ENCODE assay signal across 29 mouse cellular contexts in genomic region chr7:30176474-30176873, GRCm38 (mm10). TPM values are rescaled to one million over a fixed set of nuclear protein-coding genes. Genes with fewer than 3 reads are reported as not detected.
DNase-seq lines count a peak whose midpoint lies in the region; ATAC-seq lines count a peak whose summit lies in the region.
"Had no signal": no experiment of that assay in that cellular context is flagged by ENCODE, and none has a peak within 500 bp of the region (broad histone marks: within the 10 kb centered on the region; RNA-seq: fewer than 3 reads in every experiment).

No protein-coding gene starts in this region.

- 0 out of 2 replicates have a peak overlapping the region, but pooled peaks have one; percentile 1 for H3K4me2 ChIP-seq in lung, embryonic 16.5 days (ENCODE audit: low read depth, low read length)
- H3K4me2 ChIP-seq in forebrain, embryonic 15.5 days (replicated peaks), result no peak overlapping the region
- H3K4me2 ChIP-seq: embryonic facial prominence, embryonic 15.5 days; forebrain, embryonic 12.5 days; hindbrain, embryonic 12.5 days; limb, embryonic 12.5 days; liver, embryonic 13.5 days; neural tube, embryonic 15.5 days; stomach, embryonic 15.5 days had no signal

- no peaks in the 10 kb centered on the region for H3K27me3 ChIP-seq in lung, embryonic 16.5 days (ENCODE audit: control insufficient read depth, insufficient read depth, low read depth, low read length)
- no peaks in the 10 kb centered on the region for H3K27me3 ChIP-seq in forebrain, embryonic 15.5 days
- H3K27me3 ChIP-seq: embryonic facial prominence, embryonic 15.5 days; forebrain, embryonic 12.5 days; hindbrain, embryonic 12.5 days; limb, embryonic 12.5 days; liver, embryonic 13.5 days; neural tube, embryonic 15.5 days; Patski; stomach, embryonic 15.5 days had no signal

- H3K9me3 ChIP-seq in lung, embryonic 16.5 days (ENCODE audit: control insufficient read depth, low read length), result no peaks in the 10 kb centered on the region
- H3K9me3 ChIP-seq in forebrain, embryonic 15.5 days, result no peaks in the 10 kb centered on the region
- H3K9me3 ChIP-seq: embryonic facial prominence, embryonic 15.5 days; forebrain, embryonic 12.5 days; hindbrain, embryonic 12.5 days; limb, embryonic 12.5 days; liver, embryonic 13.5 days; neural tube, embryonic 15.5 days; stomach, embryonic 15.5 days had no signal

- 65% methylated on average over 12 of the region's 12 CpGs for WGBS in lung, embryonic 16.5 days
- WGBS in forebrain, embryonic 15.5 days, result 84% methylated on average over 12 of the region's 12 CpGs

- H3K4me1 ChIP-seq in lung, embryonic 16.5 days (replicated peaks; ENCODE audit: control insufficient read depth, insufficient read depth, low read length), result no peaks in the 10 kb centered on the region
- no peaks in the 10 kb centered on the region for H3K4me1 ChIP-seq in forebrain, embryonic 15.5 days
- H3K4me1 ChIP-seq: embryonic facial prominence, embryonic 15.5 days; forebrain, embryonic 12.5 days; hindbrain, embryonic 12.5 days; limb, embryonic 12.5 days; liver, embryonic 13.5 days; stomach, embryonic 15.5 days had no signal

- DNase-seq in lung, postnatal 36 days, result no peak
- peak; percentile 47 for DNase-seq in thymus, postnatal 0 days (ENCODE audit: low spot score)
- no peak for DNase-seq in heart, postnatal 10 days
- no peak for DNase-seq in left cerebral cortex, adult 8-10 months (ENCODE audit: low spot score in 2 of 2)
- DNase-seq: adrenal gland, postnatal 14 days; B cell, adult 2 months; cerebellum, adult 11 months; cerebellum, adult 9-10 months; gastrocnemius, postnatal 10 days; kidney, adult 8-10 months; kidney, postnatal 14 days; layer of hippocampus, adult 9-11 months; liver, embryonic 13.5 days; lung, adult 2 months; lung, postnatal 14 days; midbrain, embryonic 14.5 days; right cerebral cortex, postnatal 25 days had no signal

- H3K9ac ChIP-seq in lung, embryonic 16.5 days (ENCODE audit: low read length), result no peak overlapping the region
- H3K9ac ChIP-seq in forebrain, embryonic 15.5 days (replicated peaks), result no peak overlapping the region
- H3K9ac ChIP-seq: embryonic facial prominence, embryonic 15.5 days; forebrain, embryonic 12.5 days; hindbrain, embryonic 12.5 days; limb, embryonic 12.5 days; liver, embryonic 13.5 days; neural tube, embryonic 15.5 days; stomach, embryonic 15.5 days had no signal

- H3K27ac ChIP-seq in lung, embryonic 16.5 days (ENCODE audit: low read length), result no peak overlapping the region
- H3K27ac ChIP-seq in forebrain, embryonic 15.5 days (replicated peaks), result no peak overlapping the region
- H3K27ac ChIP-seq: embryonic facial prominence, embryonic 15.5 days; forebrain, embryonic 12.5 days; hindbrain, embryonic 12.5 days; limb, embryonic 12.5 days; liver, embryonic 13.5 days; neural tube, embryonic 15.5 days; stomach, embryonic 15.5 days had no signal

- no peak overlapping the region for H3K4me3 ChIP-seq in lung, embryonic 16.5 days (ENCODE audit: low read length)
- no peak overlapping the region for H3K4me3 ChIP-seq in forebrain, embryonic 15.5 days
- H3K4me3 ChIP-seq: embryonic facial prominence, embryonic 15.5 days; forebrain, embryonic 12.5 days; hindbrain, embryonic 12.5 days; limb, embryonic 12.5 days; liver, embryonic 13.5 days; neural tube, embryonic 15.5 days; stomach, embryonic 15.5 days had no signal

- intact Hi-C loops in heart, postnatal 10 days (cut with DNase I), result no loop called here

- H3K36me3 ChIP-seq in lung, embryonic 16.5 days (ENCODE audit: control insufficient read depth, insufficient read depth, low read length), result peaks cover 10% of the 10 kb centered on the region
- peaks cover 21% of the 10 kb centered on the region for H3K36me3 ChIP-seq in forebrain, embryonic 15.5 days

- no peak for ATAC-seq in lung, embryonic 16.5 days (ENCODE audit: low read depth)
- peak; percentile 53 to 72; a peak in 3 of 4 replicates for ATAC-seq in hematopoietic stem cell, adult 5-6 weeks (replicated peaks in 1 of 2; ENCODE audit: insufficient read depth in 1 of 2, low FRiP score in 2 of 2, low TSS enrichment in 1 of 2, low read depth in 1 of 2, poor library complexity in 2 of 2, severe bottlenecking in 2 of 2)
- no peak for ATAC-seq in forebrain, embryonic 15.5 days (replicated peaks)
- ATAC-seq: intestine, embryonic 16.5 days; Patski had no signal

RNA-seq across cellular contexts. Expression of gene Zfp146, which starts 6.9 kb away (rescaled TPM):
- 13.7 and 14.8 TPM in 2 replicates for polyA plus RNA-seq in lung, embryonic 16.5 days (2015; fragmentation: Nextera tagmentation; extraction: Ambion mirVana)
- 117 and 134 TPM in 2 replicates for total RNA-seq in hematopoietic stem cell, adult 5-6 weeks (2017)
- polyA plus RNA-seq in thymus, postnatal 0 days (2015; fragmentation: Nextera tagmentation; extraction: Ambion mirVana), result 7.6 and 9.6 TPM in 2 replicates
- total RNA-seq in heart, postnatal 10 days (2021), result 10 to 100 TPM; 39.0 to 42.5 TPM
- total RNA-seq in left cerebral cortex, adult 8-10 months (2022), result 10 to 100 TPM; 45.6 to 47.7 (median 46.7) TPM
- polyA plus RNA-seq in forebrain, embryonic 15.5 days (2015; fragmentation: Nextera tagmentation; extraction: Ambion mirVana), result 16.1 and 18.4 TPM in 2 replicates

RNA-seq across cellular contexts. Expression of gene Cox7a1, which starts 7.5 kb away (rescaled TPM):
- polyA plus RNA-seq in lung, embryonic 16.5 days (2015; fragmentation: Nextera tagmentation; extraction: Ambion mirVana), result 17.1 and 20.2 TPM in 2 replicates
- total RNA-seq in hematopoietic stem cell, adult 5-6 weeks (2017), result not detected in 2 replicates
- polyA plus RNA-seq in thymus, postnatal 0 days (2015; fragmentation: Nextera tagmentation; extraction: Ambion mirVana), result 9.2 and 11.6 TPM in 2 replicates
- total RNA-seq in heart, postnatal 10 days (2021), result 1,000 to 10,000 TPM; 1,192 to 1,277 TPM
- 1 to 10 TPM; 3.7 to 9.1 (median 5.7) TPM for total RNA-seq in left cerebral cortex, adult 8-10 months (2022)
- polyA plus RNA-seq in forebrain, embryonic 15.5 days (2015; fragmentation: Nextera tagmentation; extraction: Ambion mirVana), result 3.3 and 4.2 TPM in 2 replicates
- total RNA-seq: monocyte, adult 5-6 weeks had no signal

RNA-seq across cellular contexts. Expression of gene Capns1, which starts 22.1 kb away (rescaled TPM):
- 91.2 and 99.5 TPM in 2 replicates for polyA plus RNA-seq in lung, embryonic 16.5 days (2015; fragmentation: Nextera tagmentation; extraction: Ambion mirVana)
- 215 and 230 TPM in 2 replicates for total RNA-seq in hematopoietic stem cell, adult 5-6 weeks (2017)
- polyA plus RNA-seq in thymus, postnatal 0 days (2015; fragmentation: Nextera tagmentation; extraction: Ambion mirVana), result 66.9 and 76.2 TPM in 2 replicates
- 100 to 1,000 TPM; 303 to 326 TPM for total RNA-seq in heart, postnatal 10 days (2021)
- 100 to 1,000 TPM; 173 to 205 (median 180) TPM for total RNA-seq in left cerebral cortex, adult 8-10 months (2022)
- 62.5 and 67.8 TPM in 2 replicates for polyA plus RNA-seq in forebrain, embryonic 15.5 days (2015; fragmentation: Nextera tagmentation; extraction: Ambion mirVana)

RNA-seq across cellular contexts. Expression of gene Zfp382, which starts 54.7 kb away (rescaled TPM):
- 11.6 and 14.3 TPM in 2 replicates for polyA plus RNA-seq in lung, embryonic 16.5 days (2015; fragmentation: Nextera tagmentation; extraction: Ambion mirVana)
- total RNA-seq in hematopoietic stem cell, adult 5-6 weeks (2017), result 7.9 and 8.3 TPM in 2 replicates
- 10.9 and 13.6 TPM in 2 replicates for polyA plus RNA-seq in thymus, postnatal 0 days (2015; fragmentation: Nextera tagmentation; extraction: Ambion mirVana)
- 1 to 10 TPM; 4.5 to 6.5 TPM for total RNA-seq in heart, postnatal 10 days (2021)
- total RNA-seq in left cerebral cortex, adult 8-10 months (2022), result 10 to 100 TPM; 28.9 to 31.5 (median 30.1) TPM
- 24.9 and 25.5 TPM in 2 replicates for polyA plus RNA-seq in forebrain, embryonic 15.5 days (2015; fragmentation: Nextera tagmentation; extraction: Ambion mirVana)

RNA-seq across cellular contexts. Expression of gene Polr2i, which starts 55.3 kb away (rescaled TPM):
- 146 and 152 TPM in 2 replicates for polyA plus RNA-seq in lung, embryonic 16.5 days (2015; fragmentation: Nextera tagmentation; extraction: Ambion mirVana)
- 41.9 and 45.3 TPM in 2 replicates for total RNA-seq in hematopoietic stem cell, adult 5-6 weeks (2017)
- 134 and 137 TPM in 2 replicates for polyA plus RNA-seq in thymus, postnatal 0 days (2015; fragmentation: Nextera tagmentation; extraction: Ambion mirVana)
- 10 to 100 TPM; 55.5 to 60.7 TPM for total RNA-seq in heart, postnatal 10 days (2021)
- 10 to 100 TPM; 56.6 to 66.4 (median 60.7) TPM for total RNA-seq in left cerebral cortex, adult 8-10 months (2022)
- 173 and 193 TPM in 2 replicates for polyA plus RNA-seq in forebrain, embryonic 15.5 days (2015; fragmentation: Nextera tagmentation; extraction: Ambion mirVana)

Comparison
In these comparisons a context has a peak if more than half of its experiments do, and no peak if none do; other contexts are left out.
1. ATAC-seq: peak in hematopoietic stem cell, adult 5-6 weeks (2 of 2); none in lung, embryonic 16.5 days (single experiment) and forebrain, embryonic 15.5 days (single experiment).
2. RNA of gene Cox7a1, which starts 7.5 kb away (total RNA-seq): 1,192 to 1,277 TPM in heart, postnatal 10 days; 3.7 to 9.1 TPM in left cerebral cortex, adult 8-10 months and not detected in hematopoietic stem cell, adult 5-6 weeks; every median in the first group is over 100 times any median in the second.